19 mouse cellular contexts compared by ENCODE assay signal in genomic region chr15:48925940-48926339, GRCm38 (mm10).
A peak's percentile ranks its signal among the peaks of the same experiment; 100 is the strongest.
DNase-seq lines count a peak whose midpoint lies in the region; ATAC-seq and TF ChIP-seq lines count a peak whose summit lies in the region.
"Had no signal": no experiment of that assay in that cellular context is flagged by ENCODE, and none has a peak within 500 bp of the region (broad histone marks: within the 10 kb centered on the region; RNA-seq: fewer than 3 reads in every experiment).

No protein-coding gene starts in this region.

- no peak overlapping the region for H3K9ac ChIP-seq in embryonic facial prominence, embryonic 11.5 days (replicated peaks; ENCODE audit: low read length)
- no peak overlapping the region for H3K9ac ChIP-seq in kidney, postnatal 0 days (ENCODE audit: low read depth, low read length)
- H3K9ac ChIP-seq: forebrain, embryonic 12.5 days; heart, embryonic 12.5 days; lung, embryonic 15.5 days had no signal

- no peaks in the 10 kb centered on the region for H3K36me3 ChIP-seq in embryonic facial prominence, embryonic 11.5 days (replicated peaks; ENCODE audit: control insufficient read depth, insufficient read depth, low read depth, low read length)
- no peaks in the 10 kb centered on the region for H3K36me3 ChIP-seq in embryonic facial prominence, embryonic 10.5 days (replicated peaks)
- no peaks in the 10 kb centered on the region for H3K36me3 ChIP-seq in kidney, postnatal 0 days (ENCODE audit: insufficient read depth, low read length)
- H3K36me3 ChIP-seq: forebrain, embryonic 12.5 days; heart, embryonic 12.5 days; hindbrain, embryonic 10.5 days; lung, embryonic 15.5 days had no signal

- H3K4me1 ChIP-seq in embryonic facial prominence, embryonic 11.5 days (ENCODE audit: control insufficient read depth, insufficient read depth, low read length): no peaks in the 10 kb centered on the region
- H3K4me1 ChIP-seq in embryonic facial prominence, embryonic 10.5 days: no peaks in the 10 kb centered on the region
- no peaks in the 10 kb centered on the region for H3K4me1 ChIP-seq in kidney, postnatal 0 days (replicated peaks; ENCODE audit: insufficient read depth, low read length)
- H3K4me1 ChIP-seq: forebrain, embryonic 12.5 days; heart, embryonic 12.5 days; hindbrain, embryonic 10.5 days; lung, embryonic 15.5 days; megakaryocyte, embryonic 14.5 days had no signal

- TF ChIP-seq CTCF in kidney, postnatal 0 days (IDR thresholded peaks at IDR 0.05; ENCODE audit: low read depth): peak; percentile 64

- no peaks in the 10 kb centered on the region for H3K27me3 ChIP-seq in embryonic facial prominence, embryonic 11.5 days (ENCODE audit: control insufficient read depth, insufficient read depth, low read length)
- H3K27me3 ChIP-seq in embryonic facial prominence, embryonic 10.5 days (replicated peaks; ENCODE audit: low read depth, poor library complexity, severe bottlenecking): no peaks in the 10 kb centered on the region
- no peaks in the 10 kb centered on the region for H3K27me3 ChIP-seq in kidney, postnatal 0 days (ENCODE audit: insufficient read depth, low read length)
- H3K27me3 ChIP-seq: forebrain, embryonic 12.5 days; heart, embryonic 12.5 days; lung, embryonic 15.5 days; megakaryocyte, embryonic 14.5 days had no signal

- no peak overlapping the region for H3K27ac ChIP-seq in embryonic facial prominence, embryonic 11.5 days (replicated peaks; ENCODE audit: low read depth, low read length)
- H3K27ac ChIP-seq in embryonic facial prominence, embryonic 10.5 days (replicated peaks): no peak overlapping the region
- no peak overlapping the region for H3K27ac ChIP-seq in kidney, postnatal 0 days
- H3K27ac ChIP-seq: forebrain, embryonic 12.5 days; hindbrain, embryonic 10.5 days; lung, embryonic 15.5 days had no signal

- ATAC-seq in embryonic facial prominence, embryonic 11.5 days (replicated peaks; ENCODE audit: insufficient number of reproducible peaks, low FRiP score, low TSS enrichment, low read depth): no peak
- no peak for ATAC-seq in kidney, postnatal 0 days (replicated peaks; ENCODE audit: low FRiP score, low read depth)
- no peak for ATAC-seq in cerebellum, adult (ENCODE audit: insufficient number of reproducible peaks, low FRiP score, low TSS enrichment)
- ATAC-seq: CD4-positive, CD25-positive, alpha-beta regulatory T cell, adult 4 months had no signal

- WGBS in embryonic facial prominence, embryonic 11.5 days: 34% methylated on average over 3 of the region's 3 CpGs
- 37% methylated on average over 3 of the region's 3 CpGs for WGBS in embryonic facial prominence, embryonic 10.5 days
- 32% methylated on average over 3 of the region's 3 CpGs for WGBS in kidney, postnatal 0 days

- no peak overlapping the region for H3K4me2 ChIP-seq in embryonic facial prominence, embryonic 11.5 days (ENCODE audit: low read depth, low read length)
- H3K4me2 ChIP-seq in kidney, postnatal 0 days (ENCODE audit: low read length): no peak overlapping the region
- H3K4me2 ChIP-seq: forebrain, embryonic 12.5 days; heart, embryonic 12.5 days; lung, embryonic 15.5 days had no signal

- H3K4me3 ChIP-seq in embryonic facial prominence, embryonic 11.5 days (ENCODE audit: low read depth, low read length): no peak overlapping the region
- H3K4me3 ChIP-seq in embryonic facial prominence, embryonic 10.5 days: no peak overlapping the region
- no peak overlapping the region for H3K4me3 ChIP-seq in kidney, postnatal 0 days (replicated peaks; ENCODE audit: low read depth, low read length)
- H3K4me3 ChIP-seq: forebrain, embryonic 12.5 days; heart, embryonic 12.5 days; hindbrain, embryonic 10.5 days; lung, embryonic 15.5 days; megakaryocyte, embryonic 14.5 days had no signal

- peak; percentile 8 for DNase-seq in embryonic facial prominence, embryonic 11.5 days (ENCODE audit: low spot score)
- DNase-seq in embryonic facial prominence, embryonic 10.5 days (ENCODE audit: low spot score): no peak
- peak; percentile 19 for DNase-seq in kidney, postnatal 0 days (ENCODE audit: low spot score)
- no peak for DNase-seq in kidney, adult 9 months
- DNase-seq in ES-CJ7 (ENCODE audit: low read depth, low spot score): peak; percentile 30
- DNase-seq in embryo, embryonic 10 days (ENCODE audit: low spot score): peak; percentile 7
- DNase-seq in B cell, adult 2 months: no peak
- DNase-seq: cerebellum, adult 18-20 months; gastrocnemius, postnatal 25 days; kidney, adult 18-20 months; right cerebral cortex, adult 18-20 months; thymus, adult 18-20 months had no signal

- no peaks in the 10 kb centered on the region for H3K9me3 ChIP-seq in embryonic facial prominence, embryonic 11.5 days (replicated peaks; ENCODE audit: control insufficient read depth, low read length)
- H3K9me3 ChIP-seq in embryonic facial prominence, embryonic 10.5 days: no peaks in the 10 kb centered on the region
- H3K9me3 ChIP-seq in kidney, postnatal 0 days (replicated peaks; ENCODE audit: low read length): no peaks in the 10 kb centered on the region
- H3K9me3 ChIP-seq: forebrain, embryonic 12.5 days; heart, embryonic 12.5 days; hindbrain, embryonic 10.5 days; lung, embryonic 15.5 days; megakaryocyte, embryonic 14.5 days had no signal

Comparison
In these comparisons a context has a peak if more than half of its experiments do, and no peak if none do; other contexts are left out.
1. DNase-seq: peak in embryonic facial prominence, embryonic 11.5 days (single experiment), kidney, postnatal 0 days (single experiment), ES-CJ7 (single experiment) and embryo, embryonic 10 days (single experiment); none in embryonic facial prominence, embryonic 10.5 days (single experiment), kidney, adult 9 months (single experiment) and B cell, adult 2 months (0 of 2).